Mouse (Mus musculus) lung, postnatal 0 days (tissue): ENCODE results near the gene Ddx60. TPM values are rescaled to one million over a fixed set of nuclear protein-coding genes. Genes with fewer than 3 reads are reported as not detected.

Source experiments
- ATAC-seq: fragments of 200-750 bp; cut with Nextera tagmentation; 2 replicates; pipeline ENCODE4 v1.8.0; 2017; ENCODE audit warnings: moderate library complexity
- DNase-seq: peaks from one replicate; pipeline ENCODE4 v3.0.0-alpha.2; 2016; ENCODE audit warnings: low spot score
- H3K27ac ChIP-seq: fragments of 300-500 bp; sonication (generic); 2 replicates; pipeline ENCODE4 v1.5.1; 2014; ENCODE audit warnings: antibody characterized with exemption, mild to moderate bottlenecking, low read length, mixed read lengths
- H3K27me3 ChIP-seq: fragments of 300-500 bp; sonication (generic); replicated peaks from 2 replicates; pipeline ENCODE4 v1.6.1; 2014; ENCODE audit warnings: low read length, mixed read lengths; ENCODE audit not compliant: insufficient read depth
- H3K36me3 ChIP-seq: fragments of 300-500 bp; sonication (generic); 2 replicates; pipeline ENCODE4 v1.6.1; 2014; ENCODE audit warnings: low read length, mixed read lengths; ENCODE audit not compliant: insufficient read depth
- H3K4me1 ChIP-seq: fragments of 300-500 bp; sonication (generic); 2 replicates; pipeline ENCODE4 v1.6.1; 2014; ENCODE audit warnings: antibody characterized with exemption, low read depth, low read length, mixed read lengths; ENCODE audit not compliant: insufficient read depth
- H3K4me2 ChIP-seq: fragments of 300-500 bp; sonication (generic); replicated peaks from 2 replicates; pipeline ENCODE4 v1.6.1; 2014; ENCODE audit warnings: low read depth, mild to moderate bottlenecking, low read length, moderate library complexity, mixed read lengths
- H3K4me3 ChIP-seq: fragments of 300-500 bp; sonication (generic); 2 replicates; pipeline ENCODE4 v1.5.1; 2014; ENCODE audit warnings: low read depth, low read length
- H3K9ac ChIP-seq: fragments of 300-500 bp; sonication (generic); replicated peaks from 2 replicates; pipeline ENCODE4 v1.6.1; 2014; ENCODE audit warnings: low read depth, mild to moderate bottlenecking
- H3K9me3 ChIP-seq: fragments of 300-500 bp; sonication (generic); 2 replicates; pipeline ENCODE4 v1.6.1; 2016; ENCODE audit warnings: low read length, mixed read lengths
- CTCF ChIP-seq: IDR thresholded peaks from 2 replicates; pipeline ENCODE4 v1.5.1; 2016; ENCODE audit warnings: antibody characterized with exemption, mild to moderate bottlenecking
- EP300 ChIP-seq: IDR thresholded peaks from 2 replicates; pipeline ENCODE4 v1.6.1; 2016; ENCODE audit warnings: antibody characterized with exemption, mild to moderate bottlenecking, control low read depth
- WGBS: fragments of 180-500 bp; shearing (Covaris S2); extraction: QIAGEN DNeasy Blood & Tissue Kit; methylation state at CpG from one replicate; pipeline ENCODE4 v1.1.7; 2014; 5-methylcytosine and 5-hydroxymethylcytosine counted together
- polyA plus RNA-seq: library from polyadenylated mRNA; unstranded; fragments of >200 nt; fragmentation: Nextera tagmentation; extraction: Ambion mirVana; gene quantifications from 2 replicates; pipeline ENCODE4 v1.2.1, GENCODE M21; 2015

Gene Ddx60
- 2.5 and 2.9 TPM in 2 replicates for polyA plus RNA-seq

- Histone ChIP-seq H3K4me1 (no peaks in the 10 kb centered on the region), H3K4me3 (peak within 1 kb of the TSS; percentile 81), H3K9ac (peak within 1 kb of the TSS; percentile 76), H3K27ac (peak within 1 kb of the TSS; percentile 51; the same call in 1 of the 2 replicates), H3K36me3 (no peaks in the 10 kb centered on the region), H3K9me3 (no peaks in the 10 kb centered on the region), H3K4me2 (peak within 1 kb of the TSS; percentile 89), H3K27me3 (no peaks in the 10 kb centered on the region)
- TF ChIP-seq EP300 (no peak), CTCF (no peak)
- WGBS = 6% methylated on average over 22 of the region's 22 CpGs
- peak; percentile 87 for DNase-seq
- peak; percentile 55 for ATAC-seq
Observed at GRCm38 (mm10) chr8:61927777-61928494, at the start of gene Ddx60. Gene Ddx60, plus strand, starts transcription at chr8:61928087.

DNA sequence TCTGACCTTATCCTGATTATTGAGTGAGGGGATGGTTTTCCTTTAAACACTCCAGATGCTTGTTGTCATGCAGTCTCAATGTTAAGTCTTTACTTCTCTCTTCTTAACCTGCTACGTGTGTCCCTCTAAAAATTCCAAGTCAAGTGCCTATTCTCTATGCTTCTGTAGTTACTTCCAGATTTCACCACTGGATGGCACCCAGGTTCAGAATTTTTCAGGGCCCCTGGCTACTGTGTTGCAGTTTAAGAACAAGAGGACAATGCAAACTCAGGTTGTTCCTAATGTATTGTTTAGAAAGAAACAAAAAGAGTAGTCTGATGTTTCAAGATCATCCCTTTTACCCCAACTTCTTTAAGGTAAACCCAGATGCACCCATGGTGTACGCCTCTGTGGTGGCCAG is 33.8 kb upstream of the Ddx60 start:
- H3K4me2 ChIP-seq = no peak overlapping the region
- WGBS = 47% methylated on average over 2 of the region's 2 CpGs
- no peak overlapping the region for H3K9ac ChIP-seq
- DNase-seq (peak; percentile 58), ATAC-seq (no peak)
- no peaks in the 10 kb centered on the region for H3K4me1 ChIP-seq
- no peaks in the 10 kb centered on the region for H3K9me3 ChIP-seq
- TF ChIP-seq CTCF (peak; percentile 71), EP300 (no peak)
- no peak overlapping the region for H3K4me3 ChIP-seq
- no peaks in the 10 kb centered on the region for H3K27me3 ChIP-seq
- H3K36me3 ChIP-seq = no peaks in the 10 kb centered on the region
- H3K27ac ChIP-seq = no peak overlapping the region

- no peak overlapping the region for H3K9ac ChIP-seq
- H3K4me3 ChIP-seq = no peak overlapping the region
- no peaks in the 10 kb centered on the region for H3K36me3 ChIP-seq
- ATAC-seq (no peak), DNase-seq (no peak)
- H3K9me3 ChIP-seq = no peaks in the 10 kb centered on the region
- no peak overlapping the region for H3K27ac ChIP-seq
- TF ChIP-seq CTCF = no peak
- H3K4me1 ChIP-seq = no peaks in the 10 kb centered on the region
- H3K27me3 ChIP-seq = no peaks in the 10 kb centered on the region
- H3K4me2 ChIP-seq = no peak overlapping the region
- WGBS = 74% methylated on average over 1 of the region's 1 CpGs
Observed at GRCm38 (mm10) chr8:61896742-61897141, 31.1 kb upstream of the Ddx60 start.

DNA sequence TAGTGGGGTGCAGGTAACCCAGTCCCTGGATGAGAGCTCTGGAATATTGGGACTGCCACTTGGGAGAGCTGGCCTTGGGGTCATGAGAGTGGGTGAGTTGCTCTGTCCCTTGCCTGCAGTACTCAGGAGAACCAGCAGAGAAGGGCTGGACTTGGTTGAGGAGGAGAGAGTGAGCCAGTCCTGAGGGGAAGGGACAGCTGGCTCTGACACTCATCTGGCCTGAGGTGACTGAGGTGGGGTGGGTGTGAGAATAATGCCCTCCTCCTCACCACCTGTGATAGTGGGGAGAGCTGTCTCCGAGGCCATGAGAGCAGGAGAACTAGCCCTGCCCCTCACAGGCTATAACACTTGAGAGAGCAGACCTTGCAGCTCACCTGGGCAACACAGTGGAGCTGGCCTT is 30.5 kb upstream of the Ddx60 start:
- no peaks in the 10 kb centered on the region for H3K36me3 ChIP-seq
- H3K4me1 ChIP-seq = no peaks in the 10 kb centered on the region
- no peaks in the 10 kb centered on the region for H3K27me3 ChIP-seq
- no peak overlapping the region for H3K27ac ChIP-seq
- H3K9me3 ChIP-seq = no peaks in the 10 kb centered on the region
- no peak overlapping the region for H3K9ac ChIP-seq
- WGBS = 69% methylated on average over 1 of the region's 1 CpGs
- no peak overlapping the region for H3K4me2 ChIP-seq
- TF ChIP-seq CTCF = no peak
- TF ChIP-seq EP300 = no peak
- no peak for ATAC-seq
- no peak for DNase-seq
- H3K4me3 ChIP-seq = no peak overlapping the region

GRCm38 (mm10) chr8:61901028-61901717 is 26.7 kb upstream of the Ddx60 start:
- no peak for DNase-seq
- Histone ChIP-seq H3K27me3 (no peaks in the 10 kb centered on the region), H3K36me3 (no peaks in the 10 kb centered on the region), H3K4me3 (no peak overlapping the region), H3K4me1 (no peaks in the 10 kb centered on the region), H3K9ac (no peak overlapping the region), H3K9me3 (no peaks in the 10 kb centered on the region), H3K4me2 (no peak overlapping the region), H3K27ac (no peak overlapping the region)
- WGBS = 59% methylated on average over 6 of the region's 6 CpGs
- TF ChIP-seq CTCF (no peak), EP300 (no peak)
- no peak for ATAC-seq

DNA sequence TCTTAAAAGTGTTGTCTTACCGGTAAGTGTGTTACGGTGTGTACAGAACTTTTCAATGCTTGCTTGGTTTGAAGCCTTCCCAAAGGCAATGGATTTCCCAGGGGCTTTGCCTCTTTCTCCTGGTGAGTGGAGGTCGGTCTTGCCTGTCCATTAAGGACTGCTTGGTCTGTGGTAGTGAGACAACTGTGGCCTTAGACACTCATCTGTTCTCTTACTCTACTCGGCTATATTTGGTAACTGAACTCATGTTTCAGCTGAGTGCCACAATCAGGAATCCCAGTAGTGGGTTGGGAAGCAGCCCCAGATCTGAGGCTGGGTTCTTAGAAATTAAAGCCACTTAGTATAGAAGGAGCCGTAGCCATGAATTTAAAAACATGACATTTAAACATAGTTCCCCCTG is 25.4 kb upstream of the Ddx60 start, which contains the start of gene Palld:
Palld (minus strand) TSS at position 170 of the 400 bp plus-strand sequence.
- no peak for DNase-seq
- ATAC-seq = no peak
- Histone ChIP-seq H3K27ac (no peak within 1 kb of the TSS), H3K4me2 (no peak within 1 kb of the TSS), H3K36me3 (no peaks in the 10 kb centered on the region), H3K9ac (no peak within 1 kb of the TSS), H3K27me3 (no peaks in the 10 kb centered on the region), H3K4me1 (no peaks in the 10 kb centered on the region), H3K4me3 (no peak within 1 kb of the TSS), H3K9me3 (no peaks in the 10 kb centered on the region)
- 81% methylated on average over 5 of the region's 5 CpGs for whole genome bisulfite sequencing
- TF ChIP-seq EP300 = no peak
- no peak for TF ChIP-seq CTCF
